Mouse (Mus musculus) thymus, adult 2 months (tissue): Measurements from ENCODE around the gene Atg4c. TPM values are rescaled to one million over a fixed set of nuclear protein-coding genes. Genes with fewer than 3 reads are reported as not detected.

ENCODE experiments used
- DNase-seq: peaks from one replicate; pipeline ENCODE4 v3.0.0; 2021
- H3K27ac ChIP-seq: fragments of 200-500 bp; 2 replicates; pipeline ENCODE4 v1.5.1; 2012; ENCODE audit warnings: low read length, control low read depth; ENCODE audit not compliant: control insufficient read depth, insufficient read depth
- H3K27me3 ChIP-seq: fragments of 200-500 bp; 2 replicates; pipeline ENCODE4 v1.6.1; 2012; ENCODE audit warnings: mild to moderate bottlenecking, low read length, moderate library complexity, mixed read lengths; ENCODE audit not compliant: control insufficient read depth, insufficient read depth
- H3K36me3 ChIP-seq: fragments of 200-500 bp; 2 replicates; pipeline ENCODE4 v1.6.1; 2012; ENCODE audit warnings: mild to moderate bottlenecking, low read length, moderate library complexity; ENCODE audit not compliant: control insufficient read depth, insufficient read depth
- H3K4me1 ChIP-seq: fragments of 200-500 bp; replicated peaks from 2 replicates; pipeline ENCODE4 v1.6.1; 2012; ENCODE audit warnings: low read length; ENCODE audit not compliant: control insufficient read depth, insufficient read depth
- H3K4me3 ChIP-seq: fragments of 200-500 bp; 2 replicates; pipeline ENCODE4 v1.5.1; 2012; ENCODE audit warnings: mild to moderate bottlenecking, low read length, control low read depth, moderate library complexity; ENCODE audit not compliant: control insufficient read depth, insufficient read depth
- CTCF ChIP-seq: fragments of 200-500 bp; IDR thresholded peaks from 2 replicates; pipeline ENCODE4 v1.5.1; 2012; ENCODE audit warnings: mild to moderate bottlenecking, control low read depth, low read length, moderate library complexity, borderline replicate concordance; ENCODE audit not compliant: control insufficient read depth, poor library complexity, insufficient read depth; ENCODE audit errors: extremely low read depth
- POLR2A ChIP-seq: fragments of 200-500 bp; IDR thresholded peaks from 2 replicates; pipeline ENCODE4 v1.6.1; 2012; ENCODE audit warnings: mild to moderate bottlenecking, low read length, control low read depth, moderate library complexity; ENCODE audit not compliant: control insufficient read depth, poor library complexity, insufficient read depth; ENCODE audit errors: extremely low read depth
- WGBS: fragments of 180-500 bp; shearing (Covaris S2); methylation state at CpG from one replicate; pipeline ENCODE4 v1.1.7; 2018; 5-methylcytosine and 5-hydroxymethylcytosine counted together
- polyA plus RNA-seq: library from polyadenylated mRNA; depleted of rRNA; stranded (reverse); fragments of >200 nt; gene quantifications from 2 replicates; pipeline ENCODE4 v1.2.3, GENCODE M21; 2012; rRNA removed

Atg4c gene
- polyA plus RNA-seq, 1 experiment: 0.80 TPM

DNA sequence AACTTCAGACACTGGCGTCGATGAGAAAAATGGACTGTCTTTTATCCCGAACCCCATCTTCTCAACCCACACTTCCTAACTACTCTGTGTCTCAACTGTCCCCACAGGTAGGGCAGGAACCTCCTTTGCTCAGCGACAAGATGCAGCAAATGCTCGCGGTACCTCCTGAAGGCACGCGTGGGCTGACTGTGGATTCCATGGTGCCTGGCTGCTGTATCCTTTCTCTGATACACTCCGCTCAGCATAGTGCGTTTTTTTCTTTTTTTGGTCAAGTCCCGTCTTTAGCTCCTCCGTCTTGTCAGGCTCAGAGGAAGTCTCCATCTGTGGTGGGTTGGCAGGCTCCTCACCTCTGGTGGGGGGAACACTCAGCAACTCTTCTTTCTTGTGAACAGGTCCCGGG lies 111.1 kb downstream of the Atg4c start:
- TF ChIP-seq POLR2A (no peak), CTCF (no peak)
- 89% methylated on average over 13 of the region's 13 CpGs for WGBS

More for the DNA sequence above, 111.1 kb downstream of the Atg4c start:
- no peak overlapping the region for H3K27ac ChIP-seq
- no peak for DNase-seq
- no peaks in the 10 kb centered on the region for H3K36me3 ChIP-seq
- H3K4me1 ChIP-seq: no peaks in the 10 kb centered on the region
- no peaks in the 10 kb centered on the region for H3K27me3 ChIP-seq
- no peak overlapping the region for H3K4me3 ChIP-seq

Other genes starting within 250 kb of the Atg4c start
- 0.17 and 0.18 TPM in 2 replicates for gene Angptl3, start 163.0 kb upstream of the Atg4c start, polyA plus RNA-seq
- 5.6 and 9.3 TPM in 2 replicates for gene Dock7, start 73.0 kb upstream of the Atg4c start, polyA plus RNA-seq
- 0.11 TPM in 1 of 2 replicates, not detected in the other for gene Gm12689, start 102.0 kb downstream of the Atg4c start, polyA plus RNA-seq